Mouse (Mus musculus): ENCODE measurements at regions not wholly inside any gene's neighbourhood (a gene's known extent, or its start where the extent isn't known, plus 50 kb on each side); places are given as distances from the start of the nearest gene placed in this dataset.

- Histone ChIP-seq H3K4me3 (ENCODE audit: insufficient read depth, poor library complexity, severe bottlenecking) (no peak overlapping the region), H3K27me3 (ENCODE audit: control insufficient read depth, insufficient read depth, insufficient read length) (no peaks in the 10 kb centered on the region), H3K79me2 (ENCODE audit: control insufficient read depth, insufficient read depth) (no peaks in the 10 kb centered on the region), H3ac (ENCODE audit: control insufficient read depth, insufficient read length, low read depth) (no peak overlapping the region), H3K36me3 (ENCODE audit: control insufficient read depth, insufficient read depth) (no peaks in the 10 kb centered on the region), H3K79me3 (ENCODE audit: low read depth) (no peaks in the 10 kb centered on the region)
- TF ChIP-seq MYOG (IDR thresholded peaks at IDR 0.05; ENCODE audit: control insufficient read depth, extremely low read depth, insufficient read length) (no peak), MAX (IDR thresholded peaks at IDR 0.05) (no peak), FOSL1 (IDR thresholded peaks at IDR 0.05; ENCODE audit: insufficient read depth, low read length, poor library complexity, severe bottlenecking) (no peak), USF1 (IDR thresholded peaks at IDR 0.05; ENCODE audit: low read depth) (no peak), CEBPB (IDR thresholded peaks at IDR 0.05; ENCODE audit: low read depth) (no peak), CTCF (IDR thresholded peaks at IDR 0.05; ENCODE audit: control insufficient read depth, insufficient read depth, insufficient read length) (no peak), MYOD1 (IDR thresholded peaks at IDR 0.05; ENCODE audit: control insufficient read depth, insufficient read length, low read depth) (no peak)
Measured at GRCm38 (mm10) chr13:103558915-103559314, 215.5 kb downstream of the Srek1 start.

- Histone ChIP-seq H3K79me3 (ENCODE audit: low read depth) (no peaks in the 10 kb centered on the region), H3K27me3 (ENCODE audit: control insufficient read depth, insufficient read depth, insufficient read length) (no peaks in the 10 kb centered on the region), H3K36me3 (ENCODE audit: control insufficient read depth, insufficient read depth) (no peaks in the 10 kb centered on the region), H3K79me2 (ENCODE audit: control insufficient read depth, insufficient read depth) (no peaks in the 10 kb centered on the region), H3K4me3 (ENCODE audit: insufficient read depth, poor library complexity, severe bottlenecking) (no peak overlapping the region), H3ac (ENCODE audit: control insufficient read depth, insufficient read length, low read depth) (no peak overlapping the region)
- TF ChIP-seq MYOG (IDR thresholded peaks at IDR 0.05; ENCODE audit: control insufficient read depth, extremely low read depth, insufficient read length) (no peak), FOSL1 (IDR thresholded peaks at IDR 0.05; ENCODE audit: insufficient read depth, low read length, poor library complexity, severe bottlenecking) (no peak), MAX (IDR thresholded peaks at IDR 0.05) (no peak), MYOD1 (IDR thresholded peaks at IDR 0.05; ENCODE audit: control insufficient read depth, insufficient read length, low read depth) (no peak), USF1 (IDR thresholded peaks at IDR 0.05; ENCODE audit: low read depth) (no peak)
Measured at GRCm38 (mm10) chr13:103539577-103539976, 205.3 kb upstream of the Mast4 start.

GRCm38 (mm10) chr13:103513825-103514224 lies 179.5 kb upstream of the Mast4 start:
- TF ChIP-seq FOSL1 (IDR thresholded peaks at IDR 0.05; ENCODE audit: insufficient read depth, low read length, poor library complexity, severe bottlenecking) (no peak), USF1 (IDR thresholded peaks at IDR 0.05; ENCODE audit: low read depth) (no peak), MYOG (IDR thresholded peaks at IDR 0.05; ENCODE audit: control insufficient read depth, extremely low read depth, insufficient read length) (no peak)
- no peaks in the 10 kb centered on the region for H3K79me2 ChIP-seq (ENCODE audit: control insufficient read depth, insufficient read depth)
- no peak overlapping the region for H3K4me3 ChIP-seq (ENCODE audit: insufficient read depth, poor library complexity, severe bottlenecking)
- H3K27me3 ChIP-seq (ENCODE audit: control insufficient read depth, insufficient read depth, insufficient read length) = no peaks in the 10 kb centered on the region
- H3K79me3 ChIP-seq (ENCODE audit: low read depth) = no peaks in the 10 kb centered on the region
- H3ac ChIP-seq (ENCODE audit: control insufficient read depth, insufficient read length, low read depth) = no peak overlapping the region
- no peaks in the 10 kb centered on the region for H3K36me3 ChIP-seq (ENCODE audit: control insufficient read depth, insufficient read depth)

GRCm38 (mm10) chr13:103512476-103512875 lies 178.2 kb upstream of the Mast4 start:
- no peaks in the 10 kb centered on the region for H3K79me3 ChIP-seq (ENCODE audit: low read depth)
- no peaks in the 10 kb centered on the region for H3K79me2 ChIP-seq (ENCODE audit: control insufficient read depth, insufficient read depth)
- TF ChIP-seq MYOG (IDR thresholded peaks at IDR 0.05; ENCODE audit: control insufficient read depth, extremely low read depth, insufficient read length) (no peak), USF1 (IDR thresholded peaks at IDR 0.05; ENCODE audit: low read depth) (no peak), MAX (IDR thresholded peaks at IDR 0.05) (no peak), FOSL1 (IDR thresholded peaks at IDR 0.05; ENCODE audit: insufficient read depth, low read length, poor library complexity, severe bottlenecking) (no peak)
- no peaks in the 10 kb centered on the region for H3K27me3 ChIP-seq (ENCODE audit: control insufficient read depth, insufficient read depth, insufficient read length)
- no peak overlapping the region for H3K4me3 ChIP-seq (ENCODE audit: insufficient read depth, poor library complexity, severe bottlenecking)
- H3ac ChIP-seq (ENCODE audit: control insufficient read depth, insufficient read length, low read depth) = no peak overlapping the region
- H3K36me3 ChIP-seq (ENCODE audit: control insufficient read depth, insufficient read depth) = no peaks in the 10 kb centered on the region

- Histone ChIP-seq H3K79me3 (ENCODE audit: low read depth) (no peaks in the 10 kb centered on the region), H3K79me2 (ENCODE audit: control insufficient read depth, insufficient read depth) (no peaks in the 10 kb centered on the region), H3K4me3 (ENCODE audit: insufficient read depth, poor library complexity, severe bottlenecking) (no peak overlapping the region), H3K27me3 (ENCODE audit: control insufficient read depth, insufficient read depth, insufficient read length) (no peaks in the 10 kb centered on the region), H3ac (ENCODE audit: control insufficient read depth, insufficient read length, low read depth) (no peak overlapping the region), H3K36me3 (ENCODE audit: control insufficient read depth, insufficient read depth) (no peaks in the 10 kb centered on the region)
- no peak for TF ChIP-seq MAX (IDR thresholded peaks at IDR 0.05)
- TF ChIP-seq MYOD1 (IDR thresholded peaks at IDR 0.05; ENCODE audit: control insufficient read depth, insufficient read length, low read depth) = no peak
- TF ChIP-seq CEBPB (IDR thresholded peaks at IDR 0.05; ENCODE audit: low read depth) = no peak
- TF ChIP-seq MYOG (IDR thresholded peaks at IDR 0.05; ENCODE audit: control insufficient read depth, extremely low read depth, insufficient read length) = no peak
- TF ChIP-seq FOSL1 (IDR thresholded peaks at IDR 0.05; ENCODE audit: insufficient read depth, low read length, poor library complexity, severe bottlenecking) = no peak
- no peak for TF ChIP-seq CTCF (IDR thresholded peaks at IDR 0.05; ENCODE audit: control insufficient read depth, insufficient read depth, insufficient read length)
- TF ChIP-seq USF1 (IDR thresholded peaks at IDR 0.05; ENCODE audit: low read depth) = no peak
Measured at GRCm38 (mm10) chr13:103504987-103505386, 170.7 kb upstream of the Mast4 start.

GRCm38 (mm10) chr13:103499376-103499775 lies 165.1 kb upstream of the Mast4 start:
- H3K4me3 ChIP-seq (ENCODE audit: insufficient read depth, poor library complexity, severe bottlenecking) = no peak overlapping the region
- H3K27me3 ChIP-seq (ENCODE audit: control insufficient read depth, insufficient read depth, insufficient read length) = no peaks in the 10 kb centered on the region
- H3ac ChIP-seq (ENCODE audit: control insufficient read depth, insufficient read length, low read depth) = no peak overlapping the region
- TF ChIP-seq MAX (IDR thresholded peaks at IDR 0.05) (no peak), USF1 (IDR thresholded peaks at IDR 0.05; ENCODE audit: low read depth) (no peak)
- H3K79me2 ChIP-seq (ENCODE audit: control insufficient read depth, insufficient read depth) = no peaks in the 10 kb centered on the region
- no peaks in the 10 kb centered on the region for H3K79me3 ChIP-seq (ENCODE audit: low read depth)
- H3K36me3 ChIP-seq (ENCODE audit: control insufficient read depth, insufficient read depth) = no peaks in the 10 kb centered on the region
